Mouse (Mus musculus): Measurements from ENCODE around the gene Cyp2f2.

The Cyp2f2 gene

DNA sequence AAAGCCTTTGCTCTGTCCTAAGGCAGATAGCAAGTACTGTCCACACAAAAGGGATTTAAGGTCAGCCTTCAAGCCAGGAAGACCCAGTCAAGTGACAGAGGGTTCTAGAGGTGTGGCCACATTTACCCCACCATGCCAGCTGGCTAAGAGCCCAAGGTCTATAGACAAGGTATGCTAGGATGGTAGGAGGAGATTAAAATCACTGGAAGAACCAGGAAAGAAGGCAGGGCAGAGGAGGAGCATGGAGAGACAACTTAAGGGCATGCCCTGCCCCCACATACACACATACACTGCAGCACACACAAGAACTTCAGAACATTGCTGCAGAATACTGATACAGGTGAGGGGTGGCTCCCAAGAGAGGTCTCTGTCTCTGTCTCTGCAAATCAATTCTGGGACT, at the start of gene Cyp2f2:
Gene Cyp2f2 (plus strand): TSS at position 234 of the 400 bp plus-strand sequence.
- in situ Hi-C loops (cut with MboI, MseI): no loop called here

DNA sequence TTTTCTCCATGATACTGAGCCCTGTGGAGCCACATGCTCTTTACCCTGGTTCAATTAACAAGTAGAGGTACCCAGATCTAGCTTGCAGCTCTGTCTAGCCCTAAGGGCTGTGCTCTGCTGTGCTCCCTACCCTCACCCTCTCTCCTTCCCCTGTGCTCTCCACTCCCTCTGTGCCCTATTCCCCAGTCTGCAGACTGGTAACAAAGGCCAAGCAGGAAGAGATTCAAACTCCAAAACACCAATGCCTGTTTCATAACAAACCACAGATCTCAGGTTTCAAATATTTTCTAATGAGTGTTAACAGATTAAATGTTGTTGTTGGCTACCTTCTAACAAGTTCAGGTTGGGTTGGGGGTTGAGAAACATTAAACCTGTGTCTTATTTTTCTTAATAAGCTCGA, 41.1 kb upstream of the Cyp2f2 start:
- in situ Hi-C loops (cut with MboI, MseI): no loop called here

DNA sequence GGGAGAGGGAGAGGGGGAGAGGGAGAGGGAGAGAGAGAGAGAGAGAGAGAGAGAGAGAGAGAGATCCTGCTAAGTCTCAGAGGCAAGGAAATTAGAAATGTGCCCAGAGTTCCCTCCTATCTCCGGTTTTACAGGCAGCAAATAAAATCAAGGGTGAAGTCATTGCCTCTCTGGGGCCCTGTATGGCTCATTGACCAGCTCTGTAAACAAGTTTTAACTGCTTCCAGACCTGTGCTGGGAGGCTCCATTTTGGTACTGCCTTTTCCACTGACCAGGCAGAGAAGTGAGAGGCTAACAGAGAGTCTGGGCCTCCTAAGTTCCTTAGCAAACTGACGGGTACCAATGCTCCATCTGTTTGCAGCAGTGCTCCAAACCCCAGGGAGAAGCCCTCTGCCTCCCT, 38.1 kb upstream of the Cyp2f2 start:
- in situ Hi-C loops (cut with MboI, MseI): no loop called here

DNA sequence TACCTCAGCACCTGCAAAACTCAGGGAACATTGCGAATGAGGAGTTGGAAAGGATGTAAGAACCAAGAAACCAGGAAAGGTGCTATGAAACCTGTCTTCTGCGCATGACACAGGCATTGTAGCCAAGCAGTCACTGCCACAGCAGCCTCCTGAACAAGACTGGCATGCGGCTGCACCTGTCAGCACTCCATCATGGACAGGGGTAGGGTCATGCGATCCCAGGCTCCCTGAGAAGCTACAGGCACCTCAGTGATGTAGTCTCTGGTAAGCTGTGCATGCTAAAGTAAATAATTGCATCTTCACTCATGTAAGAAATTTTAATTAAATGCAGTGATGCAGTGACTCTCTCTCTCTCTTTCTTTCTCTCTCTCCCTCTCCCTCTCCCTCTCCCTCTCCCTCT, 28.7 kb upstream of the Cyp2f2 start:
- in situ Hi-C loops (cut with MboI, MseI): loop anchor here (5.0 kb wide), 1 partner anchor 284 kb away; the partner anchor contains the start of gene Cyp2g1

DNA sequence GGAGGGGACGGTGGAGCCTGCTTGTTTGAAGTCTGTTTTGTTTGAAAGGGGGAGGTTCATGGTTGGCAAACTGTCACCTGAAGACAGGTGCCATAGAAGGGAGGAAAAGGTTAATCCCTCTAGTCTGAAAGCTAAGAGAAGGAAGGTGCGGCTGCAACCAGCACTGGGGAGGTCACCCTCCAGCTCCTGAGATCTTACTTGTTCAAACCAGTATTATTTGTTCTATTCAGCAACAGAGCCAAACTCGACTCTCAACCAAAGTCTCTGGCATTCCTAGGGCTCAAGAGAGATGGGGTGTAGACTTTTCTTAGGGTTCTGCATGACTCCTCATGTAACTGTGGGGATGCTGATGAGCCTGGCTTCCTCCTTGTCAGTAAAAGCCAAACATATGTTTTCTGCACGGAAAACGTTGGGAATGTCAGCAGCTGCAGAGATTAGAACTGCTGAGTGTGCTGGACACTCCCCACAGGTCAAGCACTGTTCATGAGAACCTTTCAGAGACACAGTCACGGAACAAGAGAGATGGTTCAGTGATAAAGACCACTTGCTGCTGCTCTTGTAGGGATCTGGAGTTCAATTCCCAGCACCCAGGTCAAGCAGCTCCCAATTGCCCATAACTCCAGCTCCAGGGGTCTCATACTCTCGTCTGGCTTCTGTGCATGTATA, 27.5 kb upstream of the Cyp2f2 start:
- in situ Hi-C loops (cut with MboI, MseI): loop anchor here (5.0 kb wide), 1 partner anchor 285 kb away; the partner anchor contains the start of gene Cyp2g1

DNA sequence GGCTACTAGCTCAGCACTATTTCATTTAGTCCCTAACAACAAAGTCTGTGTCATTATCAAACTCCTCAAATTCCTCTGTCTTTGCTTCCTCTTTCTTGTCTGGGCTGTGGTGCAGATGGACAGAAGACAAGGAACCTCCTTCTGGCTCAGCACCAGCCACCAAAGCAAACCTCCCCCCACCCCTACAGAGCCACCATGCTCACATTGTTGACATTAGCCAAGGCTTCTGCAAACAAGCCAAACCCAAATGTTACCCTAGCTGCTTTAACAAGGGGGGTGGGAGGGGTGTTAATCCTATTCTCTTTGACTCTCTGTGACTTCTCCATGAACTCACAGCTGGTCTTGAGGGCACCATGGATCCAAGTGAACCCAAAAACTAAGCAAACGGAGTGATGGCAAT, 26.8 kb upstream of the Cyp2f2 start:
- in situ Hi-C loops (cut with MboI, MseI): loop anchor here (5.0 kb wide), 1 partner anchor 286 kb away; the partner anchor contains the start of gene Cyp2g1

DNA sequence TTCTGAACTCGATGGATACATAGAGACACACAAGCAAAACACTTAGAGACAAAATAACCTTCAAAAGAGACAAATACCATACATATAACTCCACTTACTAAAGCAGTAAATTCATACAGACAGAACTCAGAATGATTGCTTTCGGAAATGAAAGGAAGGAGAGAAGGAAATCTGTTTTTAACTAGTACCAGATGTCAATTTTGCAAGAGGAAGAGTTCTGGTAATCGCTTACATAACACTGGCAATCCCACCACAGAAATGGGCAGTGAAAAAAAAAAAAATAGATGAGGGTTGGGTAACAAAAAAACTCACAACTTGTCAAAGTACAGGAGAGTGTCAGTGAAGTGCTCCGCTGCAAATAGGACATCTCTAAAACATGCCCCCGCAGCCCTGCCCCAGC, 14.8 kb upstream of the Cyp2f2 start:
- in situ Hi-C loops (cut with MboI, MseI): no loop called here

DNA sequence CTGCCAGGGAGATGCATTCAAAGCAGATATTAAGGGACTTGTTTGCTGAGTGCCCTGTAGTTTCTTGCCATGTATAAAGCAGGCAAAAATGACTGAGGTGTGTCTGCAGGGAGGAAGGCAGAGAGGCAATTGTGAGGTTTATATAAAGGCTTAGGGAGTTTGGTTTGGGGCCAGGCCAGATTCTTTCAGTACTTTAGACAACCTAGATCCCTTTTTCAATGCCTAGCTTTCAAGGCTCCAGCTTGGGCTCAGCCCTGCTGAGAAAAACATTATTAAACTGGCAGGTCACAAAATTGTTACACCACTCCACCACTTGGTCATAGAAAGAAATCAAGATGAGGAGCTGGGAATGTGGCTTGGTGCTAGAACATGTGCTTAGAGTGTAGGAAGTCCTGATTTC, 9.4 kb upstream of the Cyp2f2 start:
- in situ Hi-C loops (cut with MboI, MseI): no loop called here

DNA sequence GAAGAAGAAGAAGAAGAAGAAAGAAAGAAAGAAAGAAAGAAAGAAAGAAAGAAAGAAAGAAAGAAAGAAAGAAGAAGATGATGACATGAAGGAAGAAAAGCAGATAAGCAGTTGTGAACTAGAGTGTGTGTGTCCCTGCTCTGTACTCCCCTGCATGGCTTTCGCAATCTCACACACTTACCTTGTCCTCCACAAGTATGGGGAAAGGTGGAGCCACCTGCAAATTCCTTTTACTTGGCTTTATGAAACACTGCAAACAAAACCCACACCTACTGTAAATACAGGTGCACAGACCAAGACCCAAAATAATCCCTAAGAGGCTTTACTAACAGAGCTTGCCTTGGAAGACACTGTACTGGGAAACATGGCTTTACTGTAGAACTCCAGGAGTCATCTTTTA, 8.7 kb upstream of the Cyp2f2 start:
- in situ Hi-C loops (cut with MboI, MseI): no loop called here

DNA sequence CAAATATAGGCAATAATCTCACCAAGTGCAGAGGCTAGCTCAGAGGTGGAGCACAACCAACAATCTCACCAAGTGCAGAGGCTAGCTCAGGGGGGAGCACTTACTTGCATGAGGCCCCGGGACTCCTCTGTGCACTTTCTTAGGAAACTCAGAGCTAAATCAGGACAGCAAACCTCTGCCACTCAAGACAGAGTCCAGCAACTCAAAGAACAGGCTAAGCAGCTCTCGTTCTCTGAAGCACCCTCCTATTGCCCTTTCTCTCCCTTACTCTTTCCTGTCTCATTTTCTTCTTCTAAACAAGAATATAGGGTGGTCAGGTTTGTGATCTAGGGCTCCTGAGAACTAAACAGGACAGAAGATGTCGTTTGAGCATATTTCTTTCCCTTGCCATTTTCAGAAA, 7.7 kb upstream of the Cyp2f2 start:
- in situ Hi-C loops (cut with MboI, MseI): no loop called here

DNA sequence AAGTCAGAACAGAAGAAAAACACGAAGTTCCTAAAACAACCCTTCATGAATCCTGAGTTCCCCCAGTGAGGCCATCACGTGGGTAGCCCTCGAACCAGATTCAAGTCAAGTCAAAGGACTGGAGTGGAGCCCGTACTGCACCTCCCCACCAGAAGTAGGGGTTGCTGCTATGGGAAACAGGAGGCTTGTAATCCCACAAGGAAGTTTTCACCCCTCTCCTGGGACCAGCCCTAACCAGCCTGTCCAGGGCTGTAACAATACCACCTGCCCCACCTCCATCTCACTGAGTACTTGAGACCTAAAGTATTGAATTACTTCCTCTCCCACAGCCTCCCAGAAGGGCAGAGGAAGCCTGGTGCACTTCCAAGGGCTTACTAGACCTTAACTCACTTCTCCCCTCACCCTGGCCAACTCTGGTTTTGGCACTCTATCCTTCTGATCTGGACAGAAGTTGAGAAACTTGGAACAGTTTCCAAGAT, 1.6 kb upstream of the Cyp2f2 start:
- in situ Hi-C loops (cut with MboI, MseI): no loop called here

DNA sequence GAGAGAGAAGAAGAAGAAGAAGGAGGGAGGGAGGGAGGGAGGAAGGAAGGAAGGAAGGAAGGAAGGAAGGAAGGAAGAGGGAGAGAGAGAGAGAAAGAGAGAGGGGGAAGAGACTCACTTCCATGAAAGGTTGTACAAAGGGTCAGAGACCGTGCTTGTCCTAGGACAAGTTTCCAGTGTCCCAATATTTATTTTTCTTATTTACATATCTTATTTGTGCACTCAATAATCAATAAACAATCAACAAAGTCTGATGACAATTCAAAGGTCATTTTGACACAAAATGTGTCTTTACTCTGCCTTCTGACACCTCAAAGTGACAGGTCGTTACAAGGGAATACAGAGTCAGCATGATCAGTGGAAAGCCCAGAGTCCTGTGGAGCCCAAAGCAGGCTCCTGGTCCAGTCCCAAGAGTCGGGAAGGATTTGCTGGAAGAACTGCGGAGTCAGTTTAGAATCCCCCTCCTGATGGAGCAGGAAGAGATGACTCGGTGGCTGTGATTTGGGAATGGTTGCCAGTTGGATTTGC, 4.7 kb downstream of the Cyp2f2 start:
- in situ Hi-C loops (cut with MboI, MseI): no loop called here

DNA sequence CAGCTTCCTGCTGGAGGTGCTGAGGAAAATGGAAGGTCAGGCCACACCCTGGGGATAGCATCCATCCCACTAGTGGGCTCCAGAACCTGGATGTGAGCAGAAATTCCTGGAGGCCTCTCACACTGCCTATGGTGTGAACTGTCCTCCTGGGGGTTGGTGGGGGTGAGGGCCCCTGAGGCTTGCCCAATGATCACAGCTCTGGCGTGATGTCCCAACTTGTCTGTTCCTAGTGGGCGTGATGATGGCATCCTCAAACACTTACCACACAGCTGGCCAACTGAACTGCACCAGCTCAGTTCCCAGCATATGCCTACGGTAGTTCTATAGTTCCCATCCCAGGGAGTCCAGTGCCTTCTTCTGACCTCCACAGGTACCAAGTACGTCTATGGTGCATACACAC, 5.3 kb downstream of the Cyp2f2 start:
- in situ Hi-C loops (cut with MboI, MseI): no loop called here

DNA sequence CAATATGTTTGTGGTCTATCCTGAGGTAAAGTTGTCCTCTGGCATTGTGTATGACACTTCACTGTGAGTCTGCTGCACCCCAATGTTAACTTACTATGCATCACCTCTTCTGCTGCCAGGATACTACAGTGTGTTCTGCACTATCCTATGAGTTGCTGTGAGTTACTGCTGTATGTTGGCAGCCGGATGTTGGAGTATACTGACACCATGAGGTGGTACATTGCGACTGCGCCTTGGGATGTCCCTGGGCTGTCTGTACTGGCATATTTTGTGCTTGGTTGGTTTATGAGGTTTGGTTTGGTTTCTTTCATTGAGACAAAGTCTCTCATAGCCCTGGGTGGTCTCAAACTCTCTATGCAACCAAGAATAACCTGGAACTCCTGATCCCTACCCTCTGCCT, 8.5 kb downstream of the Cyp2f2 start:
- in situ Hi-C loops (cut with MboI, MseI): no loop called here

DNA sequence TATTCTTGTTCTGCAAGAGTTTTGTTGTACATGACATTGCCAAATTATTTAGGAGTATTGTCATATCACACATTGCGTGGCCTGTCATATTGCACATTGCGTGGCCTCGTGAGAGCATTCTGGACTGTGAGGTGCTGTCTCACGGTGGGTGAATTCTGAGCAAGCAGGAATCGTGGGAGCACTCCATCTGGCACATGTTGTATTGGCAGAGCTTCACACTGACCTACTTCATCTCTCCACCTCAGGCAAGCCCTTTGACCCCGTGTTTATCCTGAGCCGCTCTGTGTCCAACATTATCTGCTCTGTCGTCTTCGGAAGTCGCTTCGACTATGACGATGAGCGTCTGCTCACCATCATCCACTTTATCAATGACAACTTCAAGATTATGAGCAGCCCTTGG, 9.2 kb downstream of the Cyp2f2 start:
- in situ Hi-C loops (cut with MboI, MseI): no loop called here

DNA sequence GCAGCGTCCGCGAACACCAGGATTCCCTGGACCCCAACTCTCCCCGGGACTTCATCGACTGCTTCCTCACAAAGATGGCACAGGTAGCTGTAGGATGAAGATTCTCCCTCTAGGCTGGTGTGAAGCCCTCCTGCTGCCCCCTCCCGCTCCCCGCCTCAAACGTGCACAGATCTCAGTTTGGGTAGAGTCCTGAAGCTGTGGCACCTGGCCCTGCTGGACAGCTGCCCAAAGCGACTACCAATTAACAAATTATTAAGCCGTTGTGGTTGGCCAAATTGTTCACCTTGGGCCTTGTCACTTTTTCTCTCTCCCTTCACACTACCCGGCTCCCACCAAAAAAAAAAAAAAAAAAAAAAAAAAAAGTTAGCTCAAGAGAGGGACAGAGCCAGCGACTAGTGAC, 10.1 kb downstream of the Cyp2f2 start:
- in situ Hi-C loops (cut with MboI, MseI): no loop called here

DNA sequence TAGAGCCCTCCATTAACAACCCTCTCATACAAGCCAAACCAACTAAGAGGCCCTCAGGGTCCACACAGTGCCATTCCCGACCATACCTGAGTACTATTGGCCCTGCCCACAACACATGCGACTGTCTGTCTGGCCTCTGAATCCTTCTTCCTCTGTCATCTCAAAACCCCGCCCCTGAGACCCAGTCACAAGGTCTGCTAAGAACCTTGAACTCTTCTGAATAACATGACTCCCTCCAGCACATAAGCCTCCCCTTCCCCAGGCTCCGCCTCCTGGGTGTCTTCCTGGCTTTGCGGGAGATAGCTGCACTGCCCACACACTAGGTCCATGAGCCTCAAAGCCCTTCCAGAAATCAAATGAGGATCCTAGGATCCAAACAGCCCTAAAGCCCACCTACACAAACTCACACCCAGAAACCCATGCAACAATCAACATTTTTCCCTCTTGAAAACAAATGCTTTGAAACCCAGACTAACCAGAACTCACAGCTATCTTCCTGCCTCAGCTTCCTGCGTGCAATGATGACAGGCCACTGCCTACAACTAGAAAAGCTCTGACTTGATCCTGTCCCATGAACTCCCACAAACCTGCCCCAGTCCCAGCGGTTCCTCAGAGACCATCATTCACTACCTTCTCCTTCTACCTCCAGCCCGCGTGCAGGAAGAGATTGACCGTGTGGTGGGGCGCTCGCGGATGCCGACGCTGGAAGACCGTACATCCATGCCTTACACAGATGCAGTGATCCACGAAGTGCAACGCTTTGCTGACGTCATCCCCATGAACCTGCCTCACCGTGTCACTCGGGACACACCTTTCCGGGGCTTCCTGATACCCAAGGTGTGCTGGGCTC, 11.0 kb downstream of the Cyp2f2 start:
- in situ Hi-C loops (cut with MboI, MseI): no loop called here

DNA sequence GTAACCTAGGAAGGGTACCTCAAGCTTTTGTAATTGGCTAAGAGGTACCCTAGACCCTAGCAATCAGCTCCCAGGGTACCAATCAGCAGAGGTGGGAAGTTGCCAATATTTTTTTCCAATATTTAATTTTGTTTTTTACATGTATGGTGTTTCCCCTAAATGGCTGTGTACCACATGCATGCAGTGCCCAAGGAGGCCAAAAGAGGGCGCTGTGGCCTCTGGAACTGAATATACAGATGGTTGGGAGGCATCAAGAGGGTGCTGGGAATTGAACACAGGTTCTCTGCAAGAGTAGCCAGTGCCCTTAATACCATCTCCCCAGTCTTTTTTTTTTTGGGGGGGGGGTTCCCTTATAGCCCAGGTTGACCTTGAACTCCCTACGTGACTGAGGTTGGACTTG, 11.7 kb downstream of the Cyp2f2 start:
- in situ Hi-C loops (cut with MboI, MseI): no loop called here

DNA sequence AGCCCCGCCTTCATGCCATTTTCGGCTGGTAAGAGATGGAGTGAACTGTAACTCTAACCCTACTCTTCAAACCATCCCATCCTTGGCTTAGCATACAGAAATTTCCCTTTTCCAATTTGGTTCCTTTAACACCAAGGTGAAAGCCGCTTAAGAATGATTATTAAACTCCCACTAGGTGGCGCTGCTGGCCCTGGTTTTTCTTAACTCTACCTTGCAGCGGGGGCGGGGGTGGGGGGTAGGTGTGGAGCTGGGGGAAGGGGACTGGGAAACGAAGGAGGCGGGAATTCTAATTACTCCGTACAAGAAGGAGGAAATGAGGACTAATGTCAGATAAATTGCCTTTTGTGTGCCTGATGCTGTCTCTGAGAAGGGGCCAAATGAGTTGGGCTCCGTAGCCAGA, 12.9 kb downstream of the Cyp2f2 start:
- in situ Hi-C loops (cut with MboI, MseI): no loop called here

DNA sequence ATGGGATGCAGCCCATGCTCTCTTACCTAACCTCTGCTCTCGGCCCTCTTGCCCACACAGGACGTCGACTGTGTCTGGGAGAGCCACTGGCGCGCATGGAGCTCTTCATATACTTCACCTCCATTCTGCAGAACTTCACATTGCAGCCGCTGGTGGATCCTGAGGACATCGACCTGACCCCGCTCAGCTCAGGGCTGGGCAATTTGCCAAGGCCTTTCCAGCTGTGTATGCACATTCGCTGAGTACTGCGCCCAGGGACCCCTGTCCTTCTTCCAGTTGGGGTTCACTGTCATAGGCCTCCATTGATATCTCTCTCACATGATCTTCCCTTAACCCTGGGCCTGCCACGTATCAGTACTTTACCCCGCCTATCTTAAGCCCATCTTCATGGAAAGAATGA, 13.4 kb downstream of the Cyp2f2 start:
- in situ Hi-C loops (cut with MboI, MseI): no loop called here

DNA sequence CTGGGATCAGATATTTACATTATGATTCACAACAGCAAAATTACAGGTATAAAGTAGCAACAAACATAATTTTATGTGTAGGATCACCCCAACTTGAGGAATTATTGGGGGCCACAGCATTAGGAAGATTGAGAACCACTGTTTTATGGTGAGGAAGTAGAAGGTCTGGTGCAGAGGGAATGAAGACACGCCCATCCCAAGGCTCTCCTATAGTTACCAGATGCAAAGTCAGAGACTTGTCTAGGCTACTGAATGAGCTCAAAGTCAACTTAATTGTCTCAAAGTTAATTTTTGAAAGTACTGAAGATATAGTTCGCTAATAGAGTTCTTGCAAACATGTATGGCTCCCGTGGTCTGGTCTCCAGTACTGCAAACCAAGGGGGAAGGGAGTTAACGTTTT, 14.0 kb downstream of the Cyp2f2 start:
- in situ Hi-C loops (cut with MboI, MseI): no loop called here

DNA sequence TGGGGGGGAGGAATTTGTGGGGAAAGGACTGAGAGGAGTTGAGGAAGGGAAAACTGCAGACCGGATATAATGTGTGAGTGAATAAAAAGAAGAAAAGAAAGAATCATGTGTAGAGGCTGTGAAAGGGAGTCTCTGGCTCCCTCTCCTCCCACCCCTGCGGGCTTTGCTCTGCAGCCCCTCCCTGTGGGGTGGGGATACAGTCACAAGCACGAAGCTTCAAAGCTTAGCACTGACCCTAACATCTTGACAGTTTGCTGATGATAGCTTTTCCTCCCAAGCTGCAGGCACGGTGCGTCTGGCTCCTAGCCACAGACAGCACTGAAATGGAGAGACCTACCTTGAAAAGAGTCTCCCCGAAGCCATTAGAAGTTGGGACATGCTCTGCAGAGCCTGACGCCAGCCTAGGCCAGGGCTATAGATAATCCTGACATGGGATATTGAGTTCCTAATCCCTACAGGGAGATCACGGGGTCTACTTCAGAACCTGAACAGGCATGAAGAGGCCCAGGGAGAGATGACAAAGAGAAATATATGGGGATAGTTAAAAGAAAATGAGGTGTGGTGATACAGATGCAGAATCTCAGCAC, 16.8 kb downstream of the Cyp2f2 start:
- in situ Hi-C loops (cut with MboI, MseI): no loop called here

Data from T-helper 2 cell (primary cell).